Mouse (Mus musculus): ENCODE measurements around the gene Gm11639.
"Not testable (repeated sequence)": the region's sequence is repeated elsewhere in the genome, so short reads cannot be mapped to it uniquely, and the experiment has no call there.

DNA sequence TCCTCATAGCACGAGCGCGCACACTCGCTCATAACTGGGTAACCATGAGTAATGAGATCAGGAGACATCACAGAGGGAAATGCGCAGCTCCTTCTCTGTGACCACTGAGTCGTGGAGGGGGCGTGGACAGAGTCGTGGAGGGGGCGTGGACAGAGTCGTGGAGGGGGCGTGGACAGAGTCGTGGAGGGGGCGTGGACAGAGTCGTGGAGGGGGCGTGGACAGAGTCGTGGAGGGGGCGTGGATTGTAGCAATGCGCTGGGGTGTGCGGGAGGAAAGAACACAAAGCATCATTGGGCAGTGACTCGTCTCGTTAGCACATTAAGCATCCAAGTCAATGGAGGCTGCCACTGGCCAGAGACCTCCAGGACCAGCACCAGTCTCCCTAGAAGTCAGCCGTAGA is 426.9 kb downstream of the Gm11639 start:
- TF ChIP-seq GATA1 (IDR thresholded peaks at IDR 0.05; ENCODE audit: borderline replicate concordance, low read length); FLI1 (IDR thresholded peaks at IDR 0.05; ENCODE audit: low read length): not testable (repeated sequence)

All from megakaryocyte, embryonic 14.5 days (primary cell).